Mouse (Mus musculus) intestine, embryonic 16.5 days (tissue): ENCODE data around the gene Gm21411. TPM values are rescaled to one million over a fixed set of nuclear protein-coding genes. Genes with fewer than 3 reads are reported as not detected.
"Not testable (repeated sequence)": the region's sequence is repeated elsewhere in the genome, so short reads cannot be mapped to it uniquely, and the experiment has no call there.

Experiments
- ATAC-seq: fragments of 200-750 bp; cut with Nextera tagmentation; 2 replicates; pipeline ENCODE4 v1.8.0; 2017; ENCODE audit warnings: moderate TSS enrichment, moderate library complexity
- H3K27ac ChIP-seq: fragments of 300-500 bp; sonication (generic); 2 replicates; pipeline ENCODE4 v1.5.1; 2014; ENCODE audit warnings: mild to moderate bottlenecking, low read length
- H3K27me3 ChIP-seq: fragments of 300-500 bp; sonication (generic); replicated peaks from 2 replicates; pipeline ENCODE4 v1.6.1; 2014; ENCODE audit warnings: low read length, control low read depth, mixed read lengths; ENCODE audit not compliant: control insufficient read depth, insufficient read depth
- H3K36me3 ChIP-seq: fragments of 300-500 bp; sonication (generic); 2 replicates; pipeline ENCODE4 v1.6.1; 2014; ENCODE audit warnings: low read length, control low read depth; ENCODE audit not compliant: control insufficient read depth, insufficient read depth
- H3K4me1 ChIP-seq: fragments of 300-500 bp; sonication (generic); 2 replicates; pipeline ENCODE4 v1.6.1; 2014; ENCODE audit warnings: low read length, control low read depth, mixed read lengths; ENCODE audit not compliant: control insufficient read depth, insufficient read depth
- H3K4me2 ChIP-seq: fragments of 300-500 bp; sonication (generic); 2 replicates; pipeline ENCODE4 v1.6.1; 2014; ENCODE audit warnings: low read depth, low read length, control low read depth
- H3K4me3 ChIP-seq: fragments of 300-500 bp; sonication (generic); 2 replicates; pipeline ENCODE4 v1.5.1; 2014; ENCODE audit warnings: mild to moderate bottlenecking, low read length
- H3K9ac ChIP-seq: fragments of 300-500 bp; sonication (generic); 2 replicates; pipeline ENCODE4 v1.6.1; 2014; ENCODE audit warnings: low read depth, low read length
- H3K9me3 ChIP-seq: fragments of 300-500 bp; sonication (generic); 2 replicates; pipeline ENCODE4 v1.6.1; 2016; ENCODE audit warnings: low read length, control low read depth; ENCODE audit not compliant: control insufficient read depth
- WGBS: fragments of 180-500 bp; shearing (Covaris S2); extraction: QIAGEN DNeasy Blood & Tissue Kit; methylation state at CpG from one replicate; pipeline ENCODE4 v1.1.7; 2014; 5-methylcytosine and 5-hydroxymethylcytosine counted together
- polyA plus RNA-seq: library from polyadenylated mRNA; unstranded; fragments of >200 nt; fragmentation: Nextera tagmentation; extraction: Ambion mirVana; gene quantifications from 2 replicates; pipeline ENCODE4 v1.2.1, GENCODE M21; 2015

Gene Gm21411
- not detected in 2 replicates for polyA plus RNA-seq

DNA sequence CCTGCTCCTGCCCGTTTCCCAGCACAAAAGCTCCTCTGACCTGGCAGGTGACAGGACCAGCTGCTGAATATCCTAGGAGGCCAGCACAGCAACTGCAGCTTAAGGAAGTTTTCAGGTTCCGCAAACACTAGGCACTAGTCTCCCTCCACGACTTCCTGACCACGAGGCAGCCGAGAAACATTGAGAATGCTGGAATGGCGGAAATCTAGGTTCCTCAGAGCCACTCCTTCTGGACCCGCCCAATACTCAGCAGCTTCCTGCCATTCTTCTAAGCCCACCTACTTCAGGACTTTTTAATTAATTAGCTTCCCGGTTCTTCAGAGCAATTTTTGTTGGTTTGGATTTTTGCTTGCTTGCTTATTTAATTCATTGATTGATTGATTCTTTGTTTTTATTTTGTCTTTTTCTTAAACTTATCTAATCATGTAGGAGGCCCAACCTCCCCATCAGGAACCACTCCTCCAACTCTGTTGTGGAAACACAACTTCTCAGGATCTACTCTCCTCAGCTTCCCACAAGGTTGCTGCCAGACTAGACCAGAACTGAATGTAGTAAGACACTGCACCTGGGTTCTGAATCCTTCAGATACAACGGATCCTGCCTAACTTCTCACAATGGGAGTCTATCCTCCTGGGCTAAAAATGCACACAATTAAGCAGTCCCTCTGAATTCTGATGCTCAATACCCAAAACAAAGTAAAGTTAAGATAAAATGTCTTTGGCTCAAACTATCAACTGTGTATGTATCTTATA is at the start of gene Gm21411:
Gm21411 (minus strand) TSS at position 205 of the 752 bp plus-strand sequence.
- H3K9me3 ChIP-seq, H3K9ac ChIP-seq, H3K4me3 ChIP-seq, H3K27ac ChIP-seq, H3K27me3 ChIP-seq, H3K4me2 ChIP-seq, H3K4me1 ChIP-seq, ATAC-seq, H3K36me3 ChIP-seq: not testable (repeated sequence)
- WGBS, result 76% methylated on average over 9 of the region's 9 CpGs

DNA sequence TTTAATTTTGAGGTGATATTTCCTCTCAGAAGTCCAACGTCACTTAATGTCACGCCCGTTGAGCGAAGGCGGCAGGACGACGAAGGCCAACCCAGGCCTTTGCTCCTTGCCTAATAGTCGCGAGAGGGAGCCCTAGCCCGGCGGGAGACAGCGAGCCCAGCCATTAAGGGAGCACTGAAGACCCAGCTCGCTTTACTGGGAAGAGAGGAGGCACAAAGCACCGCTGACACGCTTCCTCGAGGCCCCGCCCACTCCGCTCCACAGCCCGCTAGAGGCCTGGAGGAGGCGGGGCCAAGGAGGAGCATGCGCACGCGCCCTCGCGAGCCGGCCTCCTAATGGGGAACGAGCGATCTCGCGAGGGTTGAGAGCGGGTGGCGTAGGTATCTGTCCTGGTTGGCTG is 32.3 kb upstream of the Gm21411 start:
- H3K4me1 ChIP-seq, ATAC-seq, H3K36me3 ChIP-seq, H3K27ac ChIP-seq, H3K4me2 ChIP-seq, H3K4me3 ChIP-seq, H3K9ac ChIP-seq, H3K9me3 ChIP-seq, H3K27me3 ChIP-seq: not testable (repeated sequence)
- 58% methylated on average over 31 of the region's 32 CpGs for WGBS

DNA sequence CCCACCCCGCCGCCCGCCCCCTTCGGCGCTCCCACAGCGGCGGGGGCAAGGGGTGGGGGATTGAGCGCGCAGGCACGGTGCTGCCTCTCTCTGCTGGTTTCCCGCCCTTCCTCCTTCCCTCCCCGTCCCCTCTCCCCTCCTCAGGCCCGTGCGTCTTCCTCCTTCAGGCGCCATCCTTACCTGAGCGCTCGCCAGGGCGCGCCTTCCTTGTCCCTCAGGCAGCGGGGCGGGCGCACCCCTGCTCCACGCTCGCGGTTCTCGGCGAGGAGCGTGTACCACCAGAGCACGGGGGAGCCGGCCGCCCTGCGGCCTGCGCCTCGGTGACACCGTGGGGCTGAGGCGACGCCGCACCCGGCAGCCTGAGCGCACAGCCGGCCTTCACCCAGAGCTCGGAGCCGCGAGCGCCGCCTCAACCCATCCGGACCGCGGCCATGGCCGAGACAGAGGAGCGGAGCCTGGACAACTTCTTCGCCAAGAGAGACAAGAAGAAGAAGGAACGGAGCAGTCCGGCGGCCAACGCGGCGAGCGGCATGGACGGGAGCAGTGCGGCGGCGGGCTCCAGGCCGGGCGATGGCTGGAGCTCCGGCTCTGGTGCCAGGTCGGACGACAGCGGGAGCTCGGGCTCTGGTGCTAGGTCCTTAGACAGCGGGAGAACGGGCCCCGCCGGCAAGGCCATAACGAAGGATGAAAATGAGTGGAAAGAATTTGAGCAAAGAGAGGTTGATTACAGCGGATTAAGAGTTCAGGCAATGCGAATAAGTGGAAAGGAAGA is 23.1 kb upstream of the Gm21411 start:
- peak overlapping the region; percentile 41 for H3K4me3 ChIP-seq
- WGBS, result 9% methylated on average over 73 of the region's 77 CpGs
- ATAC-seq, result peak; percentile 46
- H3K27ac ChIP-seq, result no peak overlapping the region
- H3K36me3 ChIP-seq, result no peaks in the 10 kb centered on the region
- peak overlapping the region; percentile 68 for H3K4me2 ChIP-seq
- no peak overlapping the region for H3K9ac ChIP-seq
- H3K27me3 ChIP-seq, result peaks cover 5% of the 10 kb centered on the region; the same call in 1 of the 2 replicates
- no peaks in the 10 kb centered on the region for H3K4me1 ChIP-seq
- peaks cover 5% of the 10 kb centered on the region; the same call in 1 of the 2 replicates for H3K9me3 ChIP-seq

DNA sequence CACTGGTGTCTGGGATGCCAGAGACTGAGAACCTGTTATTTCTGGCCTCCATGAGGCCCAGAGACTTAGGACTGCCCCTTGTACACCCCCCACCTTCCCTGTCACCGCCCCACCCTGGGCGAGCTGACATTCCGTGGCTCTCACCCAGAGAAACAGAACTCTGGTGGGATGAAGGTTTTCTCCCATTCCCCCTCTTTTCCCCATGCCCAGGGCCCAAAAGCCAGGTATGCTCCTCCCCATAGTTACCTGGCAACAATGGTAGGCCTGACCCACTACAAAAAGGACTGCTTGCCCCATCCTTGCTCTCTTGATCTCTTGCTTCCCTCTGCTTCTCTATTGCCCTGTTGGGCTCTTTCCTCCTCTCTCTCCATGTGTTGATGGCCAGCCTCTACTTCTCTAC is 5.8 kb upstream of the Gm21411 start:
- Histone ChIP-seq H3K27me3 (no peaks in the 10 kb centered on the region), H3K4me1 (no peaks in the 10 kb centered on the region), H3K4me2 (no peak overlapping the region), H3K9me3 (no peaks in the 10 kb centered on the region), H3K36me3 (no peaks in the 10 kb centered on the region), H3K4me3 (no peak overlapping the region), H3K27ac (no peak overlapping the region), H3K9ac (no peak overlapping the region)
- no peak for ATAC-seq
- WGBS, result 75% methylated on average over 3 of the region's 3 CpGs

DNA sequence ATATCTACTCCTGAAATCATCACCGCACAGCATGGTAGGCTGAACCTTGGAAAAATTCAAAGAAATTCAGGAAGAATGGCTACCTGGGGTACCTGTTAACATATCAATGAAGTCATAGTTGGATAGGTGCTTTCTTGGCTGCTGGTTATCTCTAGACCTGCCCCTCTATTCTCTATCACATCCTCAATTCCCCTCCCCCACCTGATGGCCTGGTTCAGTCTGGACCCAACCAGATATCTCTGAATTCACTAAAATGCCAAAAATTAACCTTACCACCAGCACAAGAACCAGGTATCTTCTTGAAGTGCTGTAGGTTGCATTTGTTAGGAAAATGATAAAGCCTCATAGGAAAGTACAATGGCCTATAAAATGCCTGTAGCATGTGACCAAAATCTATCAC is 1.3 kb downstream of the Gm21411 start:
- ATAC-seq, H3K9me3 ChIP-seq, H3K4me2 ChIP-seq, H3K36me3 ChIP-seq, H3K9ac ChIP-seq, H3K27me3 ChIP-seq, H3K4me3 ChIP-seq, H3K27ac ChIP-seq, H3K4me1 ChIP-seq: not testable (repeated sequence)
- 93% methylated on average over 1 of the region's 1 CpGs for WGBS

DNA sequence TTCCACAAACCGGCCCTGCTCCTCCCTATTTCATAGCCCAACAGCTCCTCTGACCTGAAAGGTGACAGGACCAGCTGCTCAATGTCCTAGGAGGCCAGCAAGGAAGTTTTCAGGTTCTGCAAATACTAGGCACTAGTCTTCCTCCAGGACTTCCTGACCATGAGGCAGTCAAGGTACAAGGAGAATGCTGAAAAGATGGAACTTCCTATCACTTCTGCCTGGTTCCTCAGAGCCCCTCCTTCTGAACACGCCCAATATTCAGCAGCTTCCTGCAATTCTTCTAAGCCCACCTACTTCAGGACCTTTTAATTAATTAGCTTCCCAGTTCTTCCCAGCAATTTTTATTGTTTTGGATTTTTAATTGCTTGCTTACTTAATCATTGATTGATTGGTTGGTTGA is 4.6 kb downstream of the Gm21411 start:
- 83% methylated on average over 2 of the region's 2 CpGs for WGBS
- not testable (repeated sequence) for ATAC-seq, H3K4me2 ChIP-seq, H3K9me3 ChIP-seq, H3K9ac ChIP-seq, H3K36me3 ChIP-seq, H3K27ac ChIP-seq, H3K27me3 ChIP-seq, H3K4me1 ChIP-seq, H3K4me3 ChIP-seq

DNA sequence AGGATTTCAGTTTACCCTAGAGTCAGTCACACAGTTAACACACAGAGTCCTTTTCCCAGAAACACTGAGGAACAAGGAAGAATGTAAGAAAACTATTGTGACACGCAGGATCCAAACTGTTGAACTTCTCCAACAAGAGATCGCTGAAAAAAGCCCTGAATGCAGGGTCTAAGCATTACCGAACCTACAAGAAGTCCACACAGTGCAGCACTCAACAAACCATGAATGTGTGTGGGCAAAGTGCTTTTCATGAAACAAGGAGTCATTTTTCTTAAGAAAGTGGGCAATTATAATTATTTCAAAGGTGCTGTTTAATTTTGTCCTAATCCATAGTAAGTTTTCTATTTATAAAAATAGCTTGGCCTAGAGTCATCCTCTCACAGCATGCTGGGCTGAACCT is 6.3 kb downstream of the Gm21411 start:
- H3K4me1 ChIP-seq, H3K4me2 ChIP-seq, H3K27ac ChIP-seq, ATAC-seq, H3K4me3 ChIP-seq, H3K9ac ChIP-seq, H3K36me3 ChIP-seq, H3K27me3 ChIP-seq, H3K9me3 ChIP-seq: not testable (repeated sequence)
- WGBS, result 63% methylated on average over 3 of the region's 3 CpGs

Other genes with a start within 250 kb of the Gm21411 start
- gene Zfp989, start 62.4 kb upstream of the Gm21411 start, polyA plus RNA-seq, result 0.06 TPM in 1 of 2 replicates, not detected in the other
- gene Rex2, start 112.3 kb upstream of the Gm21411 start, polyA plus RNA-seq, result not detected in 2 replicates
- gene Zfp991, start 222.4 kb upstream of the Gm21411 start, polyA plus RNA-seq, result 7.7 and 8.4 TPM in 2 replicates